Comparison of ENCODE assay signal across 26 mouse cellular contexts in genomic region chr1:143006045-143006444, GRCm38 (mm10).
"Had no signal": no experiment of that assay in that cellular context is flagged by ENCODE, and none has a peak within 500 bp of the region (broad histone marks: within the 10 kb centered on the region; RNA-seq: fewer than 3 reads in every experiment).

No protein-coding gene starts in this region.

- H3K27me3 ChIP-seq: heart, embryonic 12.5 days; hindbrain, embryonic 12.5 days; intestine, embryonic 15.5 days; limb, embryonic 13.5 days; limb, embryonic 15.5 days; liver, embryonic 12.5 days had no signal

- H3K4me1 ChIP-seq: heart, embryonic 10.5 days; heart, embryonic 12.5 days; hindbrain, embryonic 10.5 days; hindbrain, embryonic 12.5 days; intestine, embryonic 15.5 days; limb, embryonic 13.5 days; limb, embryonic 15.5 days; liver, embryonic 12.5 days had no signal

- ATAC-seq: hindbrain, embryonic 16.5 days; inflammation-experienced regulatory T-cells, adult 6 months; intestine, embryonic 15.5 days; intestine, postnatal 0 days; liver, embryonic 12.5 days had no signal

- H3K9ac ChIP-seq: heart, embryonic 12.5 days; hindbrain, embryonic 12.5 days; hindbrain, embryonic 14.5 days; intestine, embryonic 15.5 days; limb, embryonic 13.5 days; limb, embryonic 15.5 days; liver, embryonic 12.5 days; liver, embryonic 14.5 days had no signal

- H3K4me2 ChIP-seq: heart, embryonic 12.5 days; hindbrain, embryonic 12.5 days; hindbrain, embryonic 14.5 days; intestine, embryonic 15.5 days; limb, embryonic 13.5 days; limb, embryonic 15.5 days; liver, embryonic 12.5 days had no signal

- H3K4me3 ChIP-seq: heart, embryonic 10.5 days; heart, embryonic 12.5 days; hindbrain, embryonic 10.5 days; hindbrain, embryonic 12.5 days; intestine, embryonic 15.5 days; layer of hippocampus, adult 2 months; left cerebral cortex, adult 2 months; limb, embryonic 13.5 days; limb, embryonic 15.5 days; liver, embryonic 12.5 days had no signal

- H3K27ac ChIP-seq: heart, embryonic 10.5 days; hindbrain, embryonic 10.5 days; hindbrain, embryonic 12.5 days; hindbrain, embryonic 14.5 days; intestine, embryonic 15.5 days; layer of hippocampus, adult 2 months; left cerebral cortex, adult 2 months; limb, embryonic 13.5 days; limb, embryonic 15.5 days; liver, embryonic 12.5 days; liver, embryonic 14.5 days had no signal

- DNase-seq: gastrocnemius, postnatal 10 days; gastrocnemius, postnatal 25 days; heart, adult 18-20 months; heart, postnatal 10 days; heart, postnatal 4 days; kidney, adult 18-20 months; kidney, adult 8-10 months; kidney, postnatal 10 days; kidney, postnatal 25 days; kidney, postnatal 4 days; lung, adult 18-20 months had no signal

- H3K9me3 ChIP-seq: heart, embryonic 10.5 days; heart, embryonic 12.5 days; hindbrain, embryonic 10.5 days; hindbrain, embryonic 12.5 days; intestine, embryonic 15.5 days; limb, embryonic 13.5 days; limb, embryonic 15.5 days; liver, embryonic 12.5 days had no signal

- H3K36me3 ChIP-seq: heart, embryonic 10.5 days; heart, embryonic 12.5 days; hindbrain, embryonic 10.5 days; hindbrain, embryonic 12.5 days; intestine, embryonic 15.5 days; limb, embryonic 13.5 days; limb, embryonic 15.5 days; liver, embryonic 12.5 days had no signal
